Mouse (Mus musculus) liver, embryonic 14.5 days (tissue): ENCODE measurements at regions not wholly inside any gene's neighbourhood (a gene's known extent, or its start where the extent isn't known, plus 50 kb on each side); places are given as distances from the start of the nearest gene placed in this dataset.

Source experiments
- CTCF ChIP-seq: IDR thresholded peaks from 2 replicates; pipeline ENCODE4 v1.5.1; 2016; ENCODE audit warnings: antibody characterized with exemption, low read depth, control low read depth
- EP300 ChIP-seq: IDR thresholded peaks from 2 replicates; pipeline ENCODE4 v1.6.1; 2016; ENCODE audit warnings: antibody characterized with exemption, low read depth

- TF ChIP-seq CTCF (no peak), EP300 (no peak)
Measured at GRCm38 (mm10) chr9:11092874-11093273, 188.3 kb upstream of the Cntn5 start.
